Mouse (Mus musculus): ENCODE results near the gene Mboat2.

- no peak for TF ChIP-seq CHD1 (IDR thresholded peaks at IDR 0.05; ENCODE audit: low read depth, low read length)
- no peak for TF ChIP-seq SMC3 (IDR thresholded peaks at IDR 0.05; ENCODE audit: low read depth, low read length)
- TF ChIP-seq EP300 (IDR thresholded peaks at IDR 0.05; ENCODE audit: low read length), result no peak
- no peak for TF ChIP-seq ZC3H11A (IDR thresholded peaks at IDR 0.05; ENCODE audit: low read depth, low read length)
- TF ChIP-seq USF1 (IDR thresholded peaks at IDR 0.05; ENCODE audit: low read depth, low read length), result no peak
Observed at GRCm38 (mm10) chr12:25009957-25010356, 179.3 kb downstream of the Mboat2 start.

All from CH12.LX (cell line).